Mouse (Mus musculus): ENCODE measurements around the gene Inf2. TPM values are rescaled to one million over a fixed set of nuclear protein-coding genes. Genes with fewer than 3 reads are reported as not detected.

Gene Inf2
- total RNA-seq, 4 experiments from 2014 or later = 14.7 to 19.5 (median 17.7) TPM

GRCm38 (mm10) chr12:112625700-112626099, 37.1 kb downstream of the Inf2 start:
- no peak for DNase-seq (ENCODE audit: low spot score)

GRCm38 (mm10) chr12:112626455-112626854, 37.9 kb downstream of the Inf2 start:
- no peak for DNase-seq (ENCODE audit: low spot score)

- no peak for DNase-seq (ENCODE audit: low spot score)
Observed at GRCm38 (mm10) chr12:112627097-112627881, 38.7 kb downstream of the Inf2 start.

- DNase-seq (ENCODE audit: low spot score) = no peak
Observed at GRCm38 (mm10) chr12:112628197-112628596, 39.6 kb downstream of the Inf2 start.

GRCm38 (mm10) chr12:112628928-112629721, 40.5 kb downstream of the Inf2 start:
- DNase-seq (ENCODE audit: low spot score) = peak; percentile 67

- no peak for DNase-seq (ENCODE audit: low spot score)
Observed at GRCm38 (mm10) chr12:112630029-112630428, 41.4 kb downstream of the Inf2 start.

GRCm38 (mm10) chr12:112630796-112631195, 42.2 kb downstream of the Inf2 start:
- DNase-seq (ENCODE audit: low spot score) = no peak

- DNase-seq (ENCODE audit: low spot score) = no peak
Observed at GRCm38 (mm10) chr12:112631472-112631871, 42.9 kb downstream of the Inf2 start.

GRCm38 (mm10) chr12:112632084-112632777, 43.6 kb downstream of the Inf2 start:
- DNase-seq (ENCODE audit: low spot score) = no peak

- DNase-seq (ENCODE audit: low spot score) = no peak
Observed at GRCm38 (mm10) chr12:112632907-112633306, 44.3 kb downstream of the Inf2 start.

- DNase-seq (ENCODE audit: low spot score) = no peak
Observed at GRCm38 (mm10) chr12:112633686-112634085, 45.1 kb downstream of the Inf2 start.

- DNase-seq (ENCODE audit: low spot score) = no peak
Observed at GRCm38 (mm10) chr12:112639526-112639925, 50.9 kb downstream of the Inf2 start.

- no peak for DNase-seq (ENCODE audit: low spot score)
Observed at GRCm38 (mm10) chr12:112643126-112643525, 54.5 kb downstream of the Inf2 start.

- peak; percentile 99 for DNase-seq (ENCODE audit: low spot score)
Observed at GRCm38 (mm10) chr12:112644180-112644854, 55.7 kb downstream of the Inf2 start, which contains the start of gene Siva1. Gene Siva1, plus strand, starts transcription at chr12:112644679.

GRCm38 (mm10) chr12:112644855-112645506, 56.4 kb downstream of the Inf2 start:
- no peak for DNase-seq (ENCODE audit: low spot score)

GRCm38 (mm10) chr12:112646139-112646538, 57.6 kb downstream of the Inf2 start:
- DNase-seq (ENCODE audit: low spot score) = no peak

GRCm38 (mm10) chr12:112648081-112648480, 59.5 kb downstream of the Inf2 start:
- DNase-seq (ENCODE audit: low spot score) = no peak

- DNase-seq (ENCODE audit: low spot score) = no peak
Observed at GRCm38 (mm10) chr12:112651778-112652439, 63.3 kb downstream of the Inf2 start.

- peak; percentile 87 for DNase-seq (ENCODE audit: low spot score)
Observed at GRCm38 (mm10) chr12:112653157-112653824, 64.7 kb downstream of the Inf2 start.

- no peak for DNase-seq (ENCODE audit: low spot score)
Observed at GRCm38 (mm10) chr12:112654076-112654475, 65.5 kb downstream of the Inf2 start.

Data from heart, adult 8-10 months (tissue).